Mouse (Mus musculus) CH12.LX (cell line): ENCODE results near the gene Rgs5. TPM values are rescaled to one million over a fixed set of nuclear protein-coding genes. Genes with fewer than 3 reads are reported as not detected.

ENCODE experiments used
- DNase-seq: peaks from one replicate; pipeline ENCODE4 v3.0.0-alpha.2; 2013; ENCODE audit errors: extremely low read depth
- H3K27ac ChIP-seq: 2 replicates; pipeline ENCODE4 v1.5.1; 2012; ENCODE audit warnings: low read depth, mild to moderate bottlenecking, control low read depth, moderate library complexity; ENCODE audit not compliant: insufficient read depth
- H3K27me3 ChIP-seq: replicated peaks from 2 replicates; pipeline ENCODE3; 2012; ENCODE audit warnings: inconsistent platforms
- H3K36me3 ChIP-seq, 2 experiments: replicated peaks in 1 of 2; 2 replicates each; pipeline versions ENCODE3 to v1.6.1; 2012; ENCODE audit warnings: inconsistent platforms in 1 of 2, low read length in 1 of 2, mild to moderate bottlenecking in 1 of 2, mixed read lengths in 1 of 2, moderate library complexity in 1 of 2; ENCODE audit not compliant: control insufficient read depth in 1 of 2, insufficient read depth in 1 of 2
- H3K4me1 ChIP-seq, 2 experiments: 2 replicates each; pipeline ENCODE4 v1.6.1; 2012; ENCODE audit warnings: inconsistent platforms in 1 of 2, moderate library complexity in 1 of 2; ENCODE audit not compliant: insufficient read depth in 2 of 2, control insufficient read depth in 1 of 2
- H3K4me2 ChIP-seq: 2 replicates; pipeline ENCODE4 v1.6.1; 2012; ENCODE audit warnings: low read depth, mild to moderate bottlenecking, control low read depth; ENCODE audit not compliant: poor library complexity, insufficient read depth, severe bottlenecking
- H3K4me3 ChIP-seq, 3 experiments: fragments of 150-350 bp in 1 of 3; sonication (generic) in 1 of 3; replicated peaks in 1 of 3; 2 replicates each; pipeline versions ENCODE3 to v1.5.1; 2011 to 2012; ENCODE audit warnings: low read depth in 2 of 3, low read length in 2 of 3, mild to moderate bottlenecking in 2 of 3, moderate library complexity in 2 of 3, control low read depth in 1 of 3, improper control_type of control experiment in 1 of 3, inconsistent platforms in 1 of 3, mixed read lengths in 1 of 3; ENCODE audit not compliant: poor library complexity in 1 of 3
- H3K79me2 ChIP-seq: replicated peaks from 2 replicates; pipeline ENCODE4 v1.6.1; 2012; ENCODE audit warnings: mild to moderate bottlenecking, moderate library complexity; ENCODE audit not compliant: control insufficient read depth, poor library complexity, insufficient read depth, severe bottlenecking; ENCODE audit errors: extremely low read depth
- H3K9ac ChIP-seq: 2 replicates; pipeline ENCODE4 v1.6.1; 2012; ENCODE audit warnings: low read depth, mild to moderate bottlenecking, control low read depth, moderate library complexity; ENCODE audit not compliant: insufficient read depth
- H3K9me3 ChIP-seq: replicated peaks from 2 replicates; pipeline ENCODE3; 2012; ENCODE audit warnings: low read length, inconsistent platforms, mixed read lengths
- CHD1 ChIP-seq: IDR thresholded peaks from 2 replicates; pipeline ENCODE4 v1.6.1; 2012; ENCODE audit warnings: low read depth, low read length, improper control_type of control experiment, inconsistent platforms
- CHD2 ChIP-seq: IDR thresholded peaks from 2 replicates; pipeline ENCODE4 v1.6.1; 2011; ENCODE audit warnings: low read length, improper control_type of control experiment
- EP300 ChIP-seq: IDR thresholded peaks from 2 replicates; pipeline ENCODE4 v1.6.1; 2011; ENCODE audit warnings: low read length, improper control_type of control experiment
- GABPA ChIP-seq: IDR thresholded peaks from 2 replicates; pipeline ENCODE4 v1.6.1; 2012; ENCODE audit warnings: low read depth, low read length, improper control_type of control experiment, inconsistent platforms; ENCODE audit not compliant: insufficient replicate concordance
- IRF4 ChIP-seq: IDR thresholded peaks from 2 replicates; pipeline ENCODE4 v1.6.1; 2014; ENCODE audit warnings: low read depth, mild to moderate bottlenecking, inconsistent platforms, low read length, improper control_type of control experiment
- KAT2A ChIP-seq: IDR thresholded peaks from 2 replicates; pipeline ENCODE4 v1.6.1; 2012; ENCODE audit warnings: low read length, improper control_type of control experiment, inconsistent platforms; ENCODE audit not compliant: insufficient replicate concordance
- MAFK ChIP-seq: IDR thresholded peaks from 2 replicates; pipeline ENCODE4 v1.6.1; 2011; ENCODE audit warnings: low read length, improper control_type of control experiment; ENCODE audit not compliant: insufficient replicate concordance
- MEF2A ChIP-seq: IDR thresholded peaks from 2 replicates; pipeline ENCODE4 v1.6.1; 2014; ENCODE audit warnings: low read depth, mild to moderate bottlenecking, inconsistent platforms, low read length, improper control_type of control experiment, borderline replicate concordance
- MYC ChIP-seq: IDR thresholded peaks from 2 replicates; pipeline ENCODE4 v1.6.1; 2011; ENCODE audit warnings: low read depth, mild to moderate bottlenecking, improper control_type of control experiment, low read length
- NELFE ChIP-seq: IDR thresholded peaks from 2 replicates; pipeline ENCODE4 v1.6.1; 2011; ENCODE audit warnings: low read depth, low read length, improper control_type of control experiment
- RCOR1 ChIP-seq: conservative IDR thresholded peaks from 2 replicates; pipeline ENCODE4 v1.6.1; 2012; ENCODE audit warnings: low read depth, mild to moderate bottlenecking, inconsistent platforms, low read length, improper control_type of control experiment
- UBTF ChIP-seq: IDR thresholded peaks from 2 replicates; pipeline ENCODE4 v1.6.1; 2012; ENCODE audit warnings: low read depth, mild to moderate bottlenecking, inconsistent platforms, low read length, improper control_type of control experiment, moderate library complexity
- ZMIZ1 ChIP-seq: IDR thresholded peaks from 2 replicates; pipeline ENCODE4 v1.6.1; 2012; ENCODE audit warnings: low read depth, mild to moderate bottlenecking, inconsistent platforms, low read length, improper control_type of control experiment
- dilution Hi-C: fragments of 300-500 bp; cut with MboI; formaldehyde crosslinking; loops from 2 replicates; pipeline ENCODE4 v1.14.3; 2020; ENCODE audit warnings: low sequenced_read_pairs; ENCODE audit not compliant: extremely low pct_unique_long_range_greater_than_20kb, extremely low pct_ligation_motif_present
- in situ Hi-C: fragments of 300-500 bp; cut with MboI; formaldehyde crosslinking; loops from 3 replicates; pipeline ENCODE4 v1.14.3; 2019; ENCODE audit warnings: low sequenced_read_pairs, low pct_ligation_motif_present, low pct_unique_long_range_greater_than_20kb, mixed read lengths
- polyA plus RNA-seq: library from polyadenylated mRNA; unstranded; fragments of >175 nt; gene quantifications from 2 replicates; pipeline ENCODE4 v1.2.1, GENCODE M21; 2012; ENCODE audit warnings: low read depth; ENCODE audit not compliant: insufficient read length
- total RNA-seq, 2 experiments: library from RNA; depleted of rRNA; stranded (reverse); fragments of 300-350 nt in 1 of 2; fragments of >200 nt in 1 of 2; gene quantifications; 2 replicates each; pipeline ENCODE4 v1.2.3; 2012 to 2014

Rgs5 gene
- total and polyA plus RNA-seq, 3 experiments, result not detected

- dilution Hi-C loops (no loop called here), in situ Hi-C loops (no loop called here)
- Histone ChIP-seq H3K36me3 (no peaks in the 10 kb centered on the region), H3K27me3 (peaks cover 40% of the 10 kb centered on the region), H3K27ac (no peak overlapping the region), H3K4me3 (no peak overlapping the region), H3K4me2 (no peak overlapping the region), H3K79me2 (no peaks in the 10 kb centered on the region), H3K4me1 (no peaks in the 10 kb centered on the region), H3K9ac (no peak overlapping the region), H3K9me3 (no peaks in the 10 kb centered on the region)
- no peak for DNase-seq
- TF ChIP-seq MEF2A (no peak), MYC (no peak), RCOR1 (no peak)
Measured at GRCm38 (mm10) chr1:169693040-169693439, 37.7 kb downstream of the Rgs5 start.

GRCm38 (mm10) chr1:169693537-169693936 is 38.2 kb downstream of the Rgs5 start:
- H3K9me3 ChIP-seq, result no peaks in the 10 kb centered on the region
- no peaks in the 10 kb centered on the region for H3K4me1 ChIP-seq
- H3K27me3 ChIP-seq, result peaks cover 40% of the 10 kb centered on the region
- in situ Hi-C loops (no loop called here), dilution Hi-C loops (no loop called here)
- no peaks in the 10 kb centered on the region for H3K79me2 ChIP-seq
- H3K27ac ChIP-seq, result no peak overlapping the region
- no peak overlapping the region for H3K9ac ChIP-seq
- TF ChIP-seq ZMIZ1 (no peak), UBTF (no peak), EP300 (no peak), MAFK (no peak), IRF4 (no peak), MYC (no peak), GABPA (no peak), CHD2 (no peak)
- no peaks in the 10 kb centered on the region for H3K36me3 ChIP-seq
- DNase-seq, result no peak
- H3K4me2 ChIP-seq, result no peak overlapping the region
- H3K4me3 ChIP-seq, result no peak overlapping the region

GRCm38 (mm10) chr1:169695356-169695755 is 40.1 kb downstream of the Rgs5 start:
- Histone ChIP-seq H3K9me3 (no peaks in the 10 kb centered on the region), H3K4me2 (no peak overlapping the region), H3K4me3 (no peak overlapping the region), H3K79me2 (no peaks in the 10 kb centered on the region), H3K4me1 (no peaks in the 10 kb centered on the region), H3K27ac (no peak overlapping the region), H3K9ac (no peak overlapping the region), H3K36me3 (no peaks in the 10 kb centered on the region), H3K27me3 (peaks cover 39% of the 10 kb centered on the region)
- no peak for DNase-seq
- in situ Hi-C loops (no loop called here), dilution Hi-C loops (no loop called here)
- no peak for TF ChIP-seq NELFE
- no peak for TF ChIP-seq MAFK
- TF ChIP-seq CHD1, result no peak
- TF ChIP-seq RCOR1, result no peak
- TF ChIP-seq KAT2A, result no peak
